Mouse (Mus musculus) liver, embryonic 14.5 days (tissue): Measurements from ENCODE around the gene Gli1. TPM values are rescaled to one million over a fixed set of nuclear protein-coding genes. Genes with fewer than 3 reads are reported as not detected.

Experiments used
- ATAC-seq: fragments of 200-750 bp; cut with Nextera tagmentation; 2 replicates; pipeline ENCODE4 v1.8.0; 2017; ENCODE audit warnings: moderate number of reproducible peaks, mild to moderate bottlenecking, moderate library complexity; ENCODE audit not compliant: insufficient read depth
- DNase-seq, 3 experiments: peaks; one replicate each; pipeline ENCODE4 v3.0.0-alpha.2; 2012 to 2013; ENCODE audit warnings: low read depth in 3 of 3, low spot score in 3 of 3
- H3K27ac ChIP-seq: fragments of 300-500 bp; sonication (generic); 2 replicates; pipeline ENCODE4 v1.5.1; 2014; ENCODE audit warnings: moderate library complexity, mild to moderate bottlenecking, control low read depth, inconsistent platforms
- H3K27me3 ChIP-seq: fragments of 300-500 bp; sonication (generic); 2 replicates; pipeline ENCODE4 v1.6.1; 2014; ENCODE audit warnings: mild to moderate bottlenecking, low read length, moderate library complexity; ENCODE audit not compliant: control insufficient read depth, insufficient read depth
- H3K36me3 ChIP-seq: fragments of 300-500 bp; sonication (generic); replicated peaks from 2 replicates; pipeline ENCODE4 v1.6.1; 2014; ENCODE audit warnings: low read depth; ENCODE audit not compliant: control insufficient read depth, insufficient read depth
- H3K4me1 ChIP-seq, 2 experiments: fragments of 200-500 bp in 1 of 2; fragments of 300-500 bp in 1 of 2; sonication (generic) in 1 of 2; replicated peaks; 2 replicates each; pipeline ENCODE4 v1.6.1; 2012 to 2014; ENCODE audit warnings: antibody characterized with exemption in 1 of 2, inconsistent platforms in 1 of 2, low read length in 1 of 2; ENCODE audit not compliant: control insufficient read depth in 2 of 2, insufficient read depth in 2 of 2
- H3K4me2 ChIP-seq: fragments of 300-500 bp; sonication (generic); 2 replicates; pipeline ENCODE4 v1.6.1; 2014; ENCODE audit warnings: low read depth, mild to moderate bottlenecking, control low read depth, moderate library complexity
- H3K4me3 ChIP-seq, 2 experiments: fragments of 200-500 bp in 1 of 2; fragments of 300-500 bp in 1 of 2; sonication (generic) in 1 of 2; 2 replicates each; pipeline ENCODE4 v1.5.1; 2012 to 2014; ENCODE audit warnings: low read depth in 2 of 2, low read length in 2 of 2, mild to moderate bottlenecking in 2 of 2, control low read depth in 1 of 2, inconsistent platforms in 1 of 2, moderate library complexity in 1 of 2; ENCODE audit not compliant: insufficient read depth in 1 of 2
- H3K9ac ChIP-seq: fragments of 300-500 bp; sonication (generic); replicated peaks from 2 replicates; pipeline ENCODE4 v1.6.1; 2014; ENCODE audit warnings: mild to moderate bottlenecking, control low read depth, moderate library complexity
- H3K9me3 ChIP-seq: fragments of 300-500 bp; sonication (generic); 2 replicates; pipeline ENCODE4 v1.6.1; 2016; ENCODE audit warnings: low read length, mixed read lengths; ENCODE audit not compliant: control insufficient read depth
- CTCF ChIP-seq: IDR thresholded peaks from 2 replicates; pipeline ENCODE4 v1.5.1; 2016; ENCODE audit warnings: antibody characterized with exemption, low read depth, control low read depth
- EP300 ChIP-seq: IDR thresholded peaks from 2 replicates; pipeline ENCODE4 v1.6.1; 2016; ENCODE audit warnings: antibody characterized with exemption, low read depth
- WGBS: fragments of 180-500 bp; shearing (Covaris S2); extraction: QIAGEN DNeasy Blood & Tissue Kit; methylation state at CpG from one replicate; pipeline ENCODE4 v1.1.7; 2014; ENCODE audit not compliant: insufficient replicate concordance; 5-methylcytosine and 5-hydroxymethylcytosine counted together
- polyA plus RNA-seq, 2 experiments: library from polyadenylated mRNA; depleted of rRNA in 1 of 2; stranded (reverse) in 1 of 2; unstranded in 1 of 2; fragments of >200 nt; fragmentation: Nextera tagmentation in 1 of 2; extraction: Ambion mirVana in 1 of 2; gene quantifications; 2 replicates each; pipeline versions ENCODE4 v1.2.1 to v1.2.3; 2012 to 2014

Gli1 gene
- polyA plus RNA-seq, 2 experiments = 0.15 to 1.1 TPM

DNA sequence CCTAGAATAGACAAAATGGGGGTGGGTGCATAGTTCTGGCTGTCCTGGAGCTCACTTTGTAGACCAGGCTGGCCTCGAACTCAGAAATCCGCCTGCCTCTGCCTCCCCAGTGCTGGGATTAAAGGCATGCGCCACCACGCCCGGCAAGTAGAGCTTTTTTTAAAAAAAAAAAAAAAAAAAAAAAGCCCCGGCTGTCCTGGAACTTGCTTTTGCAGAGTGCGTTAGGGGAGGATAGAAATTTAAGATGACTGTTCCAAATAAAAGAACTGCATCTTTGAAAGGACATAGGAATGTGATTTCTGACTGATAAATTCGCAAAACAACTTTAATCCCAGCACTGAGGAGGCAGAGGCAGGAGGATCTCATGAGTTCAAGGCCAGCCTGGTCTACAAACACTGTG, 37.9 kb upstream of the Gli1 start:
- Histone ChIP-seq H3K4me1 (peaks cover 3 to 12% of the 10 kb centered on the region in 2 experiments; a peak in 3 of 4 replicates), H3K4me3 (peak overlapping the region; percentile 87 to 91), H3K27me3 (no peaks in the 10 kb centered on the region), H3K36me3 (no peaks in the 10 kb centered on the region), H3K9ac (peak overlapping the region; percentile 76), H3K9me3 (no peaks in the 10 kb centered on the region), H3K27ac (no peak overlapping the region), H3K4me2 (peak overlapping the region; percentile 88)
- no peak for ATAC-seq
- TF ChIP-seq EP300 = no peak
- no peak for TF ChIP-seq CTCF
- WGBS = 58% methylated on average over 8 of the region's 8 CpGs
- DNase-seq = no peak

DNA sequence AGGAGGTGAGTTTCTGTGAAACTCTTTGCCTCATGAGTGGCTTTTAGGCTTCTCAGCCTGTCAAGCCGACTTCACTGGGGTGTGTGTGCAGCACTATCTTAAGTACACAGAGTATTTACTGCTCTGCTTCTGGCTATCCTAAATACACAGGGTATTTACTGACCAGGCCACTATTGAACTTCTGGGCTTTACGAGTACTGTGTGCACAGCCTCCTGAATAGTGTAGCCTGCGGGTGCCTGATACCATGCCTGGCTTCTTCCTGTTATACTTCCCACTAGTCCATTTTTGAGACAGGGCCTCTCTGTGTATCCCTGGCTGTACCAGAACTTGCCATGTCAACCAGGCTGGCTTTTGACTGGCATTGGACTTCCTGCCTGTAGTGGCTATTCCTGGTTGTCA, 35.9 kb upstream of the Gli1 start:
- no peak overlapping the region for H3K9ac ChIP-seq
- ATAC-seq (no peak), DNase-seq (no peak)
- TF ChIP-seq CTCF (no peak), EP300 (no peak)
- no peaks in the 10 kb centered on the region for H3K36me3 ChIP-seq
- no peak overlapping the region for H3K27ac ChIP-seq
- H3K4me3 ChIP-seq = no peak overlapping the region
- no peaks in the 10 kb centered on the region for H3K9me3 ChIP-seq
- 24% methylated on average over 3 of the region's 3 CpGs for WGBS
- H3K27me3 ChIP-seq = no peaks in the 10 kb centered on the region
- no peak overlapping the region for H3K4me2 ChIP-seq
- H3K4me1 ChIP-seq = peaks cover 3 to 9% of the 10 kb centered on the region in 2 experiments; a peak in 3 of 4 replicates

DNA sequence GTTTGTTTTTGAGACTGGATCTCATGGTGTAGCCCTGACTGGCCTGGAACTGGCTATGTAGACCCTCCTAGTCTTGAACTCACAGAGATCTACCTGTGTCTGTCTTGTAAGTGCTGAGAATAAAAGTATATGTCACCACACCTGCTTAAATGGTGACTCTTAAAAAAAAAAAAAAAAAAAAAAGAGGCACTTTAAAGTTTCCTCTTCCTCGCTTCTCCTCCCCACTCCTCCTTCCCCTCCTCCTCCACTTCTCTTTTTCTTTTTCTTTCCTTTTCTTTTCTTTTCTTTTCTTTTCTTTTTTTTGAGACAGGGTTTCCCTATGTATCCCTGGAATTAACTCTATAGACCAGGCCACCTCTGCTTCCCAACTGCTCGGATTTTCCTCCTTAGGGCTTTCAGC, 29.2 kb upstream of the Gli1 start:
- ATAC-seq (no peak), DNase-seq (no peak)
- no peaks in the 10 kb centered on the region for H3K9me3 ChIP-seq
- H3K9ac ChIP-seq = no peak overlapping the region
- H3K27ac ChIP-seq = no peak overlapping the region
- no peaks in the 10 kb centered on the region for H3K36me3 ChIP-seq
- no peak overlapping the region for H3K4me3 ChIP-seq
- H3K27me3 ChIP-seq = no peaks in the 10 kb centered on the region
- TF ChIP-seq EP300 = no peak
- no peak for TF ChIP-seq CTCF
- peaks cover 0 to 12% of the 10 kb centered on the region in 2 experiments; a peak in 2 of 4 replicates for H3K4me1 ChIP-seq
- WGBS = 53% methylated on average over 2 of the region's 2 CpGs
- no peak overlapping the region for H3K4me2 ChIP-seq

DNA sequence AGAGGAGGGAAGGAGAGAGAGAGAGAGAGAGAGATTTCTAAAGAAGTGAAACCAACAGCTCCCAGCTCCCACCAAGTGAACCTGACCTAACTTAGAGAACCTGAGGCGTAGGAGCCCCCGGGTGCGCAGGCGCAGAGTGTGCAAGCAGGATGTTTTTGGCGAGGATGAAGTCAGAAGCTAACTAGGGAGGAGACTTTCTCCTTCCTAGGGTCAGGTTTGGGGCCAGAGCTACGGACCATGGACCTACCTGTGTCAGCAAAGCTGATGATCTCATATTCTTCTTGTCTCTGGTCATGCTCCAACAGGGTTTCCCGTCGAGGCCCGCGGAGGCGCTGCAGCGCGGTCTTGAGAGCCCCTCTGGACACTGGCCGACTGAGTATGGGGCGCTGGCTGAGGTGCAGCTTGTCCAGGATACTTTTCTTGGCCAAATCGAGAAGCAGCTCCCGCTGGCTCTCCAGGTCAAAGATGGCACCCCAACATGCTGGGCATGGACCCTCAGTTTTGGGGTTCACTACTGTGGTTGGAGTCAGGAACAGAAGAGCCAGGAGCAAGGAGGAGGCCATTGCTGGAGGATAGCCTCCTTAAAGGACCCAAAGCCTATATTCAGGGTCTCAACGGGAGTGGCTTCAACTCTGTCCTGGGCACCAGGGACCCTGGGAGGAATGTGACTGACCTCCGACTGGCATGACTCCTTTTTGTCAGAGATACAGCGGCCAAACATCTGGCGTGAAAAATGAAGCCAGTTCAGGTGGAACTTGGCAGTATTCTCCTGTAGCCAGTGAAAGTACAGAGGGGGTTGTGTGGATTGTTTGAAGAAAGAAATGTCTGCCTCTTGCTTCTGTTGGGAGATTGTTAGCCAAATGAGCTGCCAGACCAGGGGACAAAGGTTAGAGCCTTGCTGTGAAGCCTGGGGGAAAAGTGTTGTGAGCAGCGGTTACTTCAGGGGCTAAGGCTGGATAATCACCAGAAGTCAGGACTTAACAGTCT, 28.4 kb upstream of the Gli1 start, which contains the start of gene Inhbc:
TSS of gene Inhbc (minus strand) at position 598 of the 987 bp plus-strand sequence.
- peak within 1 kb of the TSS; percentile 13 for H3K4me2 ChIP-seq
- 67% methylated on average over 22 of the region's 22 CpGs for WGBS
- TF ChIP-seq EP300 (no peak), CTCF (no peak)
- no peaks in the 10 kb centered on the region for H3K27me3 ChIP-seq
- H3K4me3 ChIP-seq = no peak within 1 kb of the TSS
- H3K9me3 ChIP-seq = no peaks in the 10 kb centered on the region
- DNase-seq = no peak
- H3K9ac ChIP-seq = no peak within 1 kb of the TSS
- H3K27ac ChIP-seq = no peak within 1 kb of the TSS
- H3K36me3 ChIP-seq = no peaks in the 10 kb centered on the region
- peaks cover 0 to 12% of the 10 kb centered on the region in 2 experiments; a peak in 2 of 4 replicates for H3K4me1 ChIP-seq
- ATAC-seq = 0 out of 2 replicates have a peak, but pooled peaks have one; percentile 9

DNA sequence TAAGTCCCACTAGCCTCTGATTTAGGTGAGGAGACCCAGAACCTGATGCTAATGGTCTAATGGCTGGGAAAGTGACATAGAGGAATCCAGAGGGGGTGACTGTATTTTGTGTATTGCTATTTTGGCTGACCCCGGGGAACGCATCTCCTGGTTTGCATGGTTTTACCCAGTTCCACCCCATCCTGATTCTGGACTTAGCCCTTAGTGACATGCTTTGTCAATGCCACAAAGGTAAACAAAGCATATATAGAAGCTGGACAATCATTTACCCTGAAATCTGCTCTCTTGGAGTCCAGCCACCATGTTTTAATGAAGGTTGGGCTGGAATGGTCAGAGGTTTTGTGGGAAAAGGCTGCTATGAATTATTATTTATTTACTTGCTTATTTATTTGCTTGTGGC, 26.5 kb upstream of the Gli1 start:
- TF ChIP-seq CTCF (no peak), EP300 (no peak)
- DNase-seq = no peak
- ATAC-seq = peak; percentile 57
- Histone ChIP-seq H3K27ac (no peak overlapping the region), H3K4me1 (peaks cover 0 to 12% of the 10 kb centered on the region in 2 experiments; a peak in 2 of 4 replicates), H3K4me2 (peak overlapping the region; percentile 20; the same call in 1 of the 2 replicates), H3K27me3 (no peaks in the 10 kb centered on the region), H3K9me3 (no peaks in the 10 kb centered on the region), H3K9ac (no peak overlapping the region), H3K4me3 (no peak overlapping the region), H3K36me3 (no peaks in the 10 kb centered on the region)
- 80% methylated on average over 2 of the region's 2 CpGs for WGBS
